Mouse (Mus musculus) megakaryocyte, embryonic 14.5 days (primary cell): Measurements from ENCODE around the gene Aifm1. TPM values are rescaled to one million over a fixed set of nuclear protein-coding genes. Genes with fewer than 3 reads are reported as not detected.

Source experiments
- H3K27me3 ChIP-seq: replicated peaks from 2 replicates; pipeline ENCODE3; 2012; ENCODE audit warnings: inconsistent platforms
- H3K36me3 ChIP-seq: replicated peaks from 2 replicates; pipeline ENCODE3; 2012; ENCODE audit warnings: low read length, inconsistent platforms, mixed read lengths
- H3K4me1 ChIP-seq: 2 replicates; pipeline ENCODE4 v1.6.1; 2012; ENCODE audit warnings: inconsistent platforms
- H3K4me3 ChIP-seq: replicated peaks from 2 replicates; pipeline ENCODE3; 2012; ENCODE audit warnings: moderate library complexity, mild to moderate bottlenecking, inconsistent platforms
- H3K9me3 ChIP-seq: 2 replicates; pipeline ENCODE4 v1.6.1; 2012; ENCODE audit warnings: inconsistent platforms
- FLI1 ChIP-seq: IDR thresholded peaks from 2 replicates; pipeline ENCODE4 v1.6.1; 2012; ENCODE audit warnings: low read length, inconsistent platforms, mixed read lengths
- GATA1 ChIP-seq: IDR thresholded peaks from 3 replicates; pipeline ENCODE4 v1.6.1; 2012; ENCODE audit warnings: mixed read lengths, low read length, inconsistent platforms, borderline replicate concordance
- polyA plus RNA-seq: library from polyadenylated mRNA; stranded (reverse); fragments of >175 nt; gene quantifications from 2 replicates; pipeline ENCODE4 v1.2.3, GENCODE M21; 2012; ENCODE audit warnings: low replicate concordance; ENCODE audit not compliant: insufficient read depth

Gene Aifm1
- polyA plus RNA-seq, 1 experiment: 2.8 TPM

DNA sequence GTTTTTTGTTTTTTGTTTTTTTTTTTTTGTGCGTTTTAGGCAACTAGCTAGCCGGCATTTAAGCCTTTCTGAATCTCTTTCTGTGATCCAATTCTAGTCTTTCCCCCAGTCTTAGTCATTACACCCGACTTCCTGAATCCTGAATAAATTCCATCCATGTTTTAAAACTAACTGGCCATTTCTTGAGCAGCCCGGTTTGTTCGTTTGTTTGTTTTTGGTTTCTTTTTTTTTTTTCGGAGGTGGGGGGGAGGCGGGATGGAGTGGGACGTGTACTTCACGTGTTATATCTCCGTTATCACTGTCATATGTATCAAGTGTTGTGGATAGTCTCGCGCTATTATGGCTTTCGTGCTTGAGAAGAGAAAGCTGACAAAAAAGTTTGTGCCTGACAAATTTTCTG is 461 bp upstream of the Aifm1 start:
- Histone ChIP-seq H3K4me1 (peaks cover 15% of the 10 kb centered on the region), H3K36me3 (peaks cover 20% of the 10 kb centered on the region), H3K9me3 (peaks cover 20% of the 10 kb centered on the region), H3K27me3 (peaks cover 11% of the 10 kb centered on the region), H3K4me3 (peak overlapping the region; percentile 93)
- TF ChIP-seq GATA1 (no peak), FLI1 (no peak)

DNA sequence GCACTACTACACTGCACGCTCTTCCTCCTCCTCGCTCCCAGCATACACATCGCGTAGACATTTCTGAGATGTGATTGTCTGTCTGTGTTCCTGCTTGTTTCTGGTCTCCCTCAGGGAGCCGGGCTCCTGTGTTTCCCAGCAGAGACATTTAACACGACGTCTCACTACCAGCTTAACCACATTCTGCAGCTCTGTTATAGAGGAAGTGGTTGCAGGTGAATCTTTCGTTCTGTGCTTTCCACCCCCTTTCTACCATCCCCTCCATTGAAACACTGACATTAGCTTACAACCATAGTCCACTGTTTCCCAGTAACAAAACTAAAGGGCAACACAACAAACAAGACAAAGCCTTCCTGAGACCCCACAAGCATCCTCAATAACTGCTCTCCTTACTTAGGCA is 19.6 kb downstream of the Aifm1 start:
- TF ChIP-seq GATA1: no peak
- TF ChIP-seq FLI1: no peak
- Histone ChIP-seq H3K36me3 (peaks cover 81% of the 10 kb centered on the region), H3K27me3 (peaks cover 2% of the 10 kb centered on the region), H3K9me3 (no peaks in the 10 kb centered on the region), H3K4me1 (no peaks in the 10 kb centered on the region), H3K4me3 (no peak overlapping the region)

DNA sequence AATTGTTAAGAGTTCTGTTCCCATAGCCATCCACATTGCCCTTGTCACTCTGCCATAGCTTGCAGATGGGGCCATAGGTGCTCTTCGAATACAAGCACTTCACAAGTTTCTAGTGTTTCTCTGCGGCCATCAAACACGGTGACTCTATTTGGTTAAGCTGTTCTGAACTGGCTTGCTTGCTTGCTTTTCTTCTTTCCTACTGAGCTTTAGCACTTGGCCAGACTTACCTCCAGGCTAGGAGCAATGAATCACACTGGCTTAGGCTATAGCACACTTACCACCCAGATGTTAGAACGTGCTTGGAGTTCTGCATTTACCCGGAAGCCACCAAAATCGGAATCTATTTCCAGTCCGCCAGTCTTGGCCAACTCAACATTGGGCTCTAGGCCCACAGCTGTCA is 31.7 kb downstream of the Aifm1 start:
- Histone ChIP-seq H3K9me3 (no peaks in the 10 kb centered on the region), H3K27me3 (peaks cover 6% of the 10 kb centered on the region), H3K4me3 (no peak overlapping the region), H3K36me3 (peaks cover 88% of the 10 kb centered on the region), H3K4me1 (no peaks in the 10 kb centered on the region)
- TF ChIP-seq FLI1 (no peak), GATA1 (no peak)

DNA sequence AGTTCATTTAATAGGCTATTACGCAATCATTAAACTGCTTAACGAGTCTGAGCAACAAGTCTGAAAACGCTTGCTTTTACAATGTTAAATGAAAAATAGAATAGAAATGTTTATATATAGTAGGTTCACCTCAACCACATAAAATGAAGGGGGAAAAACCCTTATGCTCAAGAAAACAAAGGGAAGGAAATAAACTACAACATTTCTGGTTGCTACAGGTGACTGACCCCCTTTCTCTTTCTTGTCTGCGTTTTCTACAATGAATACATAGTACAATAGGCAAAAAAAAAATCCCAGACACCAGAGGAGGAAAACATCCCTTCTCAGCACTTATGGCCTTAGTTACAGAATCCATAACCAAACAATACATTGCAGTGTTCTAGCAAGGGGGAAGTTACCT is 32.3 kb downstream of the Aifm1 start:
- H3K4me3 ChIP-seq: no peak overlapping the region
- no peaks in the 10 kb centered on the region for H3K9me3 ChIP-seq
- H3K4me1 ChIP-seq: no peaks in the 10 kb centered on the region
- peaks cover 6% of the 10 kb centered on the region for H3K27me3 ChIP-seq
- TF ChIP-seq FLI1 (no peak), GATA1 (no peak)
- H3K36me3 ChIP-seq: peaks cover 92% of the 10 kb centered on the region

DNA sequence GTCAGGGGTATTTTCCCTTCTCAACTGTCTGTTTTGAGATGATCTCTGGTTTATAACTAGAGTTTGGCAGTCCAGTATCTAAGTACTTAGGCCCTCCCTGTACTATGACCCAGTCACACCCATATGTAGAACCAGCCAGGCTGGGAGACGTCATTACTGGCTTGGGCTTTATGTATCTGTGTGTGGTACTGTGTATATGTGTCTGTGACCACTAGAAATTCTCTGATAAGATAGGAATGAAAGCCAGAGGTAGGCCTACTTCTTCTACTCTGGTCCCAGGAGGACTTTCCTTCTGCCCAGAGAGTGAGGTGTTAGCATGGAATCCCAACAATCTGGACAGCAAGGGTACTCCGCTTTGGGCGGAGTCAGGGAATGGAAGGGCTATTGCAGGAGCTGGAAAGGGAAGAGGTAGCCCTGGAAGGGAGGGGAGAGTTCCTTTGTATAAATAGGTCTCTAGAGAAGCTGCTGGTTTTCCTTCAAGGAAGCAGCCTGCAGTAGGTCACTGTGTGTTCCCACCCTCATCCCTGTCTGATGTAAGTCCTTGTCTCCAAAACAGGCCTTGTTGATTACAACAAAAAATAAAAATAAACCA is 45.9 kb downstream of the Aifm1 start:
- H3K4me1 ChIP-seq: peaks cover 36% of the 10 kb centered on the region
- H3K36me3 ChIP-seq: no peaks in the 10 kb centered on the region
- no peak overlapping the region for H3K4me3 ChIP-seq
- TF ChIP-seq GATA1: no peak
- TF ChIP-seq FLI1: no peak
- H3K27me3 ChIP-seq: peaks cover 5% of the 10 kb centered on the region
- peaks cover 9% of the 10 kb centered on the region for H3K9me3 ChIP-seq

DNA sequence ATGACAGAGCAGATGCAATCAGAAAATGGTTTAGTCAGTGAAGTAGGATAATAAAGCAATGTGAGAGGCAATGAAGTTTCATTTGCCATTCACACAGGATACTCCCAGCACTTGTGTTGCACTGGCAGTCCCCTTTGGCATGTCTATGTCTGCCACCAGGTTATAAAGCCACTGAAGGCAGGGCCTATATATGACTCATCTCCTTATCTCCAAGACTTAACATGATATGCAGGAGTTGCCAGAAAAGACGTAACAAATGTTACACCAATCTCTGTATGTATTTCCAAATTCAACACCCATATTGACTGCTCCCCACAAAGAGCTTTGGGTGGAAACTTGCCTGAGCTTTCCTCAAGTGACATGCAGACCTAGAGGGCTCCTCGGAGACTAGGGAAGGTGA is 47.2 kb downstream of the Aifm1 start:
- Histone ChIP-seq H3K27me3 (peaks cover 5% of the 10 kb centered on the region), H3K4me3 (no peak overlapping the region), H3K36me3 (no peaks in the 10 kb centered on the region), H3K9me3 (peaks cover 9% of the 10 kb centered on the region), H3K4me1 (peaks cover 47% of the 10 kb centered on the region)
- TF ChIP-seq FLI1 (no peak), GATA1 (no peak)

DNA sequence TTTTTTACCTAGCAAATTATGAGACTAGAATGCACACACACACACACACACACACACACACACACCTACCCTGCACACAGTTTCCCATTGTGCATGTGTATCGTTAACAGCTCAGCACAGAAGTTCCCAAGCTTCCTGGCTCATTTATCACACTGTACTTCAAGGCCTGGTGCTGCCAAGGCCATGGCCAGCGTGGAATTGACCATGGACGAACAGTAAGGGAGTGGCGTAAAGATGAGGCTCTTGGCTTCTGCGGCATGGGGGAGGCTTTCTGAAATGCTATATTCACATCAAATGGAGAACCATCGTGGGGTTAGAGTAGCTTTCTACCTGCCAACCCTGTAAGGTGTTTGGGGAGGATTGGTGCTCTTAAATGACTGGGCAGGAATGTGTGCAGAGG is 48.9 kb downstream of the Aifm1 start:
- no peaks in the 10 kb centered on the region for H3K36me3 ChIP-seq
- no peak overlapping the region for H3K4me3 ChIP-seq
- peaks cover 5% of the 10 kb centered on the region for H3K27me3 ChIP-seq
- H3K9me3 ChIP-seq: peaks cover 9% of the 10 kb centered on the region
- TF ChIP-seq GATA1 (no peak), FLI1 (no peak)
- H3K4me1 ChIP-seq: peaks cover 64% of the 10 kb centered on the region

DNA sequence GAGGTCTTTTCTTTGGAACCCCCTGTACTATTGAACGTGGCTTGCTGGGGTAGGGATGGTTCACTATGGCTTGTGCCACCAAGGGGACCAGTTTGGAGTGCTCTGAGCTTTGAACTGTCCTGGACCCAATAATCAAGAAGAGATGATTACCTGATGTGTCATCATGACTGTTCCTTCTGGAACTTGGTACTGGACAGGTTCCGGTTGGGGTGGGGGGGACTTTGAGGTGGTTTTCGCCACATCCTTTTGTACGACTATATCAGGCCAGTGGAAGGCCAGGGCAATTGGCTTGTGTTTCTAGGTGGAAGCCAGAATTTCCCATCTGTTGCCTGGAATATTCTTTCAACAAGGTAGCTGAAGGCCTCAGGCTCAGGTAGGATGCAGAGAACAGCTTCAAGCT is 49.7 kb downstream of the Aifm1 start:
- H3K4me3 ChIP-seq: no peak overlapping the region
- peaks cover 5% of the 10 kb centered on the region for H3K27me3 ChIP-seq

DNA sequence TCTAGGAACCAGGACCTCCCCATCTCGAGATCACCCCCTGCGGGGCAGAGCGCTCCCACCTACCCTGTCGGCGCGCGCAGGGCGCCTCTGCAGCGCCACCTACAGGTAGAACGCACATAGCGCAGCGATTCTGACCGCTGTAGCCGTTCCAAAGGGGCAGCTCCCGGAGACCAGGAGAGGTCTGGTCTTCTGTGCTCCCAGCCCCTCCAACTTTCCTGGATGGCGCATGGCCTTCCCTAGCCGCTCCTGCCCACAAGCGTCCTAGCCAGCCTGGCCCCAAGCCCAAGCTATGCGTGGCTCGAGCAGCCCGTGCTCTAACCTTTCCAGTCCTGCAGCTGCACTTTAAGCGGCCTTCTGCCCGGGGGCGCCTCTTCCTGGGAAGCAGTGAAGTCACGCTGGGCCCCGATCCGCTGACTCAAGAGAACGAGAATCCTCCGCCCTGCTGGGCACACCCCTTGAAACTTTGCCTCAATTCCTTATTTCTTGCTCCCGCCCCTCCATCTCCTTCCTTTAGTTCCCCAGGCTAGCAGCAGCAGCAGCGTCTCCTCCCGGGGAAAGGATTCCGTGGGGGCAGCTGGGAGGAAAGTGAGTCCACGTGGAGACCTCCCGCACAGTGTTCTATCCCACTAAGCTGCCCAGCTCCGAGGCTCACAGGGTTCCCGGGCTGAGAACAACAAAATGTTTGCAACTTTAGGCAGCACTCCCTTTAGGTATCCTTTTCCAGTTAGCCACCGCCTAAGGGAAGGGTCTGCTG is 50.4 kb downstream of the Aifm1 start, which contains the start of gene Elf4:
Elf4 (minus strand) TSS at position 379 of the 754 bp plus-strand sequence.
- Histone ChIP-seq H3K9me3 (peaks cover 9% of the 10 kb centered on the region), H3K4me1 (peaks cover 66% of the 10 kb centered on the region), H3K36me3 (no peaks in the 10 kb centered on the region), H3K4me3 (peak within 1 kb of the TSS; percentile 93), H3K27me3 (peaks cover 5% of the 10 kb centered on the region)
- TF ChIP-seq GATA1 (no peak), FLI1 (no peak)

More for the DNA sequence above, 49.7 kb downstream of the Aifm1 start:
- TF ChIP-seq FLI1: no peak
- TF ChIP-seq GATA1: no peak
- Histone ChIP-seq H3K4me1 (peaks cover 68% of the 10 kb centered on the region), H3K9me3 (peaks cover 9% of the 10 kb centered on the region), H3K36me3 (no peaks in the 10 kb centered on the region)

DNA sequence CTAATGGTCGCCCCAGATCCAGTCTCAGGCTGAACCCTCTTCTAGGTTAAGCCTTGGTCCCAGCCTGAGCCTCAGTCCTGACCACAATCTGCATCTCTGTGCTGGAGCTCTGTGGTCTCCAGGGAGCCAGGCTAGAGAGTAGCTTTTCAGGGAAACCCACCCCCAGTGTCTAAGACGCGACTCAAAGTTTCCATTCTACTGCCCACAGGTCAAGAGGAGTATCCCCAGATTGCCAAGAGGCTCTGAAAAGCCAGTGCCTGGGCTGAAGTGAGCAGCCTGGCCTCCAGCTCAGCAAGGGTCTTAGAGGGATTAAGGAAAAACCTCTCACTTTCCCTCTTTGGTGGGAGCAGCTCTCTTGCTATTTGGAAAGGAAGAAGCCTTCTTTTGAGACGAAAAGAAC is 51.1 kb downstream of the Aifm1 start:
- Histone ChIP-seq H3K27me3 (peaks cover 5% of the 10 kb centered on the region), H3K4me3 (peak overlapping the region; percentile 93), H3K9me3 (peaks cover 9% of the 10 kb centered on the region), H3K36me3 (no peaks in the 10 kb centered on the region), H3K4me1 (peaks cover 59% of the 10 kb centered on the region)
- TF ChIP-seq FLI1 (no peak), GATA1 (no peak)
